13 mouse cellular contexts compared by ENCODE assay signal in the genomic region with DNA sequence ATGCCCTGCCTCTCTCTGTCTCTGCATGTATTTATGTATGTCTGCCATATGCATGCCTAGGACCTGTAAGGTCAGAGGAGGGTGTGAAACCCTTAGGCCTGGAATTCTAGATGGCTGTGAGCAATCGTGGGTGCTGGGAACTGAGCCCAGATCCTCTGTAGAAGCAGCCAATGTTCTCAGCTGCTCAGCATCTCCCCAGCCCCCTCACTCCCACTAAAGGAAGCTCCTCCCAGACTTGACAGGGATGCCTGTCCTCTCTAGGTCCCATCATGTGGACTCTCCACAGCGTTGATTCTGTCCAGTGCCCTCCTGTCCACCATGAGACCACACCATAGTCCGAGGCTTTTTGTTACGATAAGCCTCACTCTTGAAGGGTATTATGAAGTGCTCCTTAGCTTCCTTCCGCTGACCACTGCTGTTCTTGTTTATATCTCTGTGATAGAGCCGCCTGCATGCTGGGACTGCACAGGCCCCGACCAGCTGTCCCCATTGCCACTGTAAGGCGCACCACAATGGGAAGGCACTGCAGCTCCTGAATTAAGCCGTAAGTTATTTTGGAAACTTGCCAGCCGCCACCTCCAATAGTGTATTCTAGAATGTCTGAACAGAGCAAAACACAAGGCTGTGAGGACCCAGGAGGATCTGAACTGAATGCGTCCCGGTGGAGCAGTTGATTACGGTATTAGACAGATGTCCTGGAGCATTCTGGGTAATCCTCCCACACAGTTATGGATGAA. TPM values are rescaled to one million over a fixed set of nuclear protein-coding genes. Genes with fewer than 3 reads are reported as not detected.
DNase-seq lines count a peak whose midpoint lies in the region; ATAC-seq lines count a peak whose summit lies in the region.
"Had no signal": no experiment of that assay in that cellular context is flagged by ENCODE, and none has a peak within 500 bp of the region (broad histone marks: within the 10 kb centered on the region; RNA-seq: fewer than 3 reads in every experiment).

No protein-coding gene starts in this region.

- H3K9ac ChIP-seq in neural tube, embryonic 11.5 days (ENCODE audit: low read length): no peak overlapping the region
- no peak overlapping the region for H3K9ac ChIP-seq in stomach, embryonic 16.5 days (ENCODE audit: low read length)

- no peak for DNase-seq in frontal cortex, postnatal 10 days (ENCODE audit: low spot score in 2 of 2)
- DNase-seq in neural tube, embryonic 11.5 days (ENCODE audit: low spot score): peak; percentile 33
- DNase-seq in neural tube, embryonic 10.5 days (ENCODE audit: extremely low spot score, low spot score): no peak
- DNase-seq in layer of hippocampus, postnatal 36 days: peak; percentile 23 to 45
- no peak for DNase-seq in heart, embryonic 10.5 days (ENCODE audit: low spot score)
- no peak for DNase-seq in kidney, postnatal 36 days
- DNase-seq: cerebellum, adult 9-10 months had no signal

- H3K4me3 ChIP-seq in neural tube, embryonic 11.5 days (ENCODE audit: low read depth, low read length): no peak overlapping the region
- H3K4me3 ChIP-seq in stomach, embryonic 16.5 days (replicated peaks; ENCODE audit: low read length): no peak overlapping the region
- H3K4me3 ChIP-seq in heart, embryonic 10.5 days: no peak overlapping the region

- no peaks in the 10 kb centered on the region for H3K9me3 ChIP-seq in neural tube, embryonic 11.5 days (ENCODE audit: control insufficient read depth, low read length)
- H3K9me3 ChIP-seq in stomach, embryonic 16.5 days (replicated peaks; ENCODE audit: control insufficient read depth, low read length): no peaks in the 10 kb centered on the region
- no peaks in the 10 kb centered on the region for H3K9me3 ChIP-seq in heart, embryonic 10.5 days

- H3K27ac ChIP-seq in neural tube, embryonic 11.5 days (ENCODE audit: low read depth, low read length): no peak overlapping the region
- H3K27ac ChIP-seq in stomach, embryonic 16.5 days (ENCODE audit: low read length): peak overlapping the region; percentile 6; the same call in 1 of the 2 replicates
- no peak overlapping the region for H3K27ac ChIP-seq in heart, embryonic 10.5 days

- H3K4me1 ChIP-seq in neural tube, embryonic 11.5 days (ENCODE audit: control insufficient read depth, insufficient read depth, low read length): 0 out of 2 replicates have a peak, but pooled peaks cover 2% of the 10 kb centered on the region
- 0 out of 2 replicates have a peak, but pooled peaks cover 3% of the 10 kb centered on the region for H3K4me1 ChIP-seq in stomach, embryonic 16.5 days (ENCODE audit: control insufficient read depth, insufficient read depth, low read length)
- peaks cover 17% of the 10 kb centered on the region for H3K4me1 ChIP-seq in heart, embryonic 10.5 days

- no peak overlapping the region for H3K4me2 ChIP-seq in neural tube, embryonic 11.5 days (ENCODE audit: low read depth)
- peak overlapping the region; percentile 16; the same call in 1 of the 2 replicates for H3K4me2 ChIP-seq in stomach, embryonic 16.5 days (ENCODE audit: low read depth, low read length)

- no peaks in the 10 kb centered on the region for H3K27me3 ChIP-seq in neural tube, embryonic 11.5 days (ENCODE audit: control insufficient read depth, insufficient read depth, low read length)
- no peaks in the 10 kb centered on the region for H3K27me3 ChIP-seq in stomach, embryonic 16.5 days (ENCODE audit: control insufficient read depth, insufficient read depth, low read length)
- H3K27me3 ChIP-seq in heart, embryonic 10.5 days (ENCODE audit: insufficient read depth, poor library complexity, severe bottlenecking): peaks cover 5% of the 10 kb centered on the region; the same call in 1 of the 2 replicates

- ATAC-seq in frontal cortex, adult (ENCODE audit: low TSS enrichment): peak; percentile 44; the same call in 1 of the 2 replicates
- no peak for ATAC-seq in neural tube, embryonic 11.5 days (ENCODE audit: insufficient read depth, low FRiP score, low TSS enrichment)
- ATAC-seq in stomach, embryonic 16.5 days (ENCODE audit: insufficient read depth, low FRiP score): peak; percentile 65
- ATAC-seq: activated CD4-positive, CD25-positive, alpha-beta regulatory T cell, adult 4 months; CD4-positive, CD25-positive, alpha-beta regulatory T cell, adult 4 months had no signal

- no peaks in the 10 kb centered on the region for H3K36me3 ChIP-seq in neural tube, embryonic 11.5 days (ENCODE audit: control insufficient read depth, insufficient read depth, low read length)
- H3K36me3 ChIP-seq in stomach, embryonic 16.5 days (ENCODE audit: control insufficient read depth, insufficient read depth, low read length): no peaks in the 10 kb centered on the region
- H3K36me3 ChIP-seq in heart, embryonic 10.5 days: no peaks in the 10 kb centered on the region

- 78% methylated on average over 13 of the region's 13 CpGs for WGBS in neural tube, embryonic 11.5 days
- 44% methylated on average over 13 of the region's 13 CpGs for WGBS in stomach, embryonic 16.5 days
- 78% methylated on average over 13 of the region's 13 CpGs for WGBS in heart, embryonic 10.5 days

RNA-seq across cellular contexts. Expression of a gene that starts 40.4 kb away (rescaled TPM):
- not detected in 2 replicates for polyA plus RNA-seq in neural tube, embryonic 11.5 days (2014; fragmentation: Nextera tagmentation; extraction: Ambion mirVana)
- not detected for total RNA-seq in layer of hippocampus, postnatal 36 days (2021)
- polyA plus RNA-seq in stomach, embryonic 16.5 days (2015; fragmentation: Nextera tagmentation; extraction: Ambion mirVana): not detected in 2 replicates
- not detected in 2 replicates for polyA plus RNA-seq in heart, embryonic 10.5 days (2016; fragmentation: Nextera tagmentation; extraction: Ambion mirVana)
- total RNA-seq: heart, postnatal 14 days had no signal
- polyA plus RNA-seq: activated CD4-positive, CD25-positive, alpha-beta regulatory T cell, adult 4 months; CD4-positive, CD25-positive, alpha-beta regulatory T cell, adult 4 months; limb, embryonic 11.5 days had no signal

RNA-seq across cellular contexts. Expression of a gene that starts 42.2 kb away (rescaled TPM):
- 0.20 and 0.39 TPM in 2 replicates for polyA plus RNA-seq in neural tube, embryonic 11.5 days (2014; fragmentation: Nextera tagmentation; extraction: Ambion mirVana)
- under 1 TPM; 0.61 to 1.00 TPM for total RNA-seq in layer of hippocampus, postnatal 36 days (2021)
- 0.84 and 1.3 TPM in 2 replicates for polyA plus RNA-seq in stomach, embryonic 16.5 days (2015; fragmentation: Nextera tagmentation; extraction: Ambion mirVana)
- 0.16 and 0.51 TPM in 2 replicates for polyA plus RNA-seq in heart, embryonic 10.5 days (2016; fragmentation: Nextera tagmentation; extraction: Ambion mirVana)

RNA-seq across cellular contexts. Expression of a gene that starts 42.3 kb away (rescaled TPM):
- 417 and 424 TPM in 2 replicates for polyA plus RNA-seq in neural tube, embryonic 11.5 days (2014; fragmentation: Nextera tagmentation; extraction: Ambion mirVana)
- total RNA-seq in layer of hippocampus, postnatal 36 days (2021): 100 to 1,000 TPM; 220 to 235 TPM
- 362 and 368 TPM in 2 replicates for polyA plus RNA-seq in stomach, embryonic 16.5 days (2015; fragmentation: Nextera tagmentation; extraction: Ambion mirVana)
- polyA plus RNA-seq in heart, embryonic 10.5 days (2016; fragmentation: Nextera tagmentation; extraction: Ambion mirVana): 403 and 488 TPM in 2 replicates

Comparison
In these comparisons a context has a peak if more than half of its experiments do, and no peak if none do; other contexts are left out.
1. DNase-seq: peak in neural tube, embryonic 11.5 days (single experiment) and layer of hippocampus, postnatal 36 days (2 of 2); none in frontal cortex, postnatal 10 days (0 of 2), neural tube, embryonic 10.5 days (single experiment), heart, embryonic 10.5 days (single experiment) and kidney, postnatal 36 days (0 of 2).